Mouse (Mus musculus) forebrain, embryonic 14.5 days (tissue): ENCODE measurements around the gene Ciao1. TPM values are rescaled to one million over a fixed set of nuclear protein-coding genes. Genes with fewer than 3 reads are reported as not detected.

Source experiments
- polyA plus RNA-seq: library from polyadenylated mRNA; unstranded; fragments of >200 nt; fragmentation: Nextera tagmentation; extraction: Ambion mirVana; gene quantifications from 2 replicates; pipeline ENCODE4 v1.2.1, GENCODE M21; 2014

Gene Ciao1
- polyA plus RNA-seq, 1 experiment from 2014 or later = 64.3 TPM

Other genes starting within 250 kb of the Ciao1 start
- gene Ap4e1, start 239.1 kb downstream of the Ciao1 start, polyA plus RNA-seq = 5.5 and 9.1 TPM in 2 replicates
- gene Blvra, start 177.2 kb downstream of the Ciao1 start, polyA plus RNA-seq = 30.8 and 32.2 TPM in 2 replicates
- 45.2 and 52.8 TPM in 2 replicates for gene Ncaph, start 113.9 kb downstream of the Ciao1 start, polyA plus RNA-seq
- 10.4 and 11.4 TPM in 2 replicates for gene Itpripl1, start 104.4 kb downstream of the Ciao1 start, polyA plus RNA-seq
- gene 1810024B03Rik, start 39.5 kb downstream of the Ciao1 start, polyA plus RNA-seq = 1.5 and 1.9 TPM in 2 replicates
- 68.1 and 68.4 TPM in 2 replicates for gene Snrnp200, start 39.4 kb downstream of the Ciao1 start, polyA plus RNA-seq
- gene Tmem127, start 92 bp upstream of the Ciao1 start, polyA plus RNA-seq = 24.4 and 27.8 TPM in 2 replicates
- 102 and 109 TPM in 2 replicates for gene Stard7, start 22.4 kb upstream of the Ciao1 start, polyA plus RNA-seq
- 5.6 and 7.4 TPM in 2 replicates for gene Dusp2, start 88.3 kb upstream of the Ciao1 start, polyA plus RNA-seq
- gene Astl, start 90.8 kb upstream of the Ciao1 start, polyA plus RNA-seq = not detected in 2 replicates
- gene Adra2b, start 115.4 kb upstream of the Ciao1 start, polyA plus RNA-seq = 0.36 and 0.43 TPM in 2 replicates
- 0.21 TPM in 1 of 2 replicates, not detected in the other for gene Gpat2, start 177.4 kb upstream of the Ciao1 start, polyA plus RNA-seq
- 32.1 and 32.8 TPM in 2 replicates for gene Fahd2a, start 196.7 kb upstream of the Ciao1 start, polyA plus RNA-seq